ENCODE assay signal across 19 mouse cellular contexts in the genomic region with DNA sequence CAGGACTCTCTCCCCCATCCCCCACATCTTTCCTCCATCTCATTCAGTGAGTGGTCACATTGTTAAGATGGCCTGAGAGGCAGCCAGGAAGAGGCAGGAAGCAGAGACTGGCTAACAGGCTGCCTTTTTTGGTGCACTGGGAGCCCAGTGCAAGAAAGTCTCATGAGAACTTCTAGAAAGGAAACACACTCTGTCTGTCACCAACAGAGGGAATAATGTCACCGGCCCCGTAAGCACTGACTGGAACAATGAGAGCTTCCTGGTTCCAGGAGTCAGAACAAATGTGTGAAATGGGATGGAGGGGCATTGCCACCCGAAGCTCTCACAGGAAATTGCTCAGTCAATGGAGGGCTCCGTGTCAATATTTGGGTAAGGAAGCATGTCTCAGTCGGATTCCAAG.
A peak's percentile ranks its signal among the peaks of the same experiment; 100 is the strongest.
DNase-seq lines count a peak whose midpoint lies in the region; ATAC-seq and TF ChIP-seq lines count a peak whose summit lies in the region.
"Had no signal": no experiment of that assay in that cellular context is flagged by ENCODE, and none has a peak within 500 bp of the region (broad histone marks: within the 10 kb centered on the region; RNA-seq: fewer than 3 reads in every experiment).

No protein-coding gene starts in this region.

- H3K9me3 ChIP-seq in kidney, embryonic 15.5 days (replicated peaks): no peaks in the 10 kb centered on the region
- no peaks in the 10 kb centered on the region for H3K9me3 ChIP-seq in heart, postnatal 0 days (replicated peaks; ENCODE audit: control insufficient read depth, low read length)
- H3K9me3 ChIP-seq: hindbrain, embryonic 13.5 days; limb, embryonic 12.5 days; liver, embryonic 13.5 days had no signal

- H3K27me3 ChIP-seq in kidney, embryonic 15.5 days: peaks cover 10% of the 10 kb centered on the region; the same call in 1 of the 2 replicates
- H3K27me3 ChIP-seq in heart, postnatal 0 days (ENCODE audit: control insufficient read depth, insufficient read depth, low read length): no peaks in the 10 kb centered on the region
- H3K27me3 ChIP-seq: hindbrain, embryonic 13.5 days; limb, embryonic 12.5 days; liver, embryonic 13.5 days had no signal

- H3K9ac ChIP-seq in kidney, embryonic 15.5 days: no peak overlapping the region
- H3K9ac ChIP-seq in heart, postnatal 0 days (replicated peaks; ENCODE audit: low read depth, low read length): no peak overlapping the region
- H3K9ac ChIP-seq: hindbrain, embryonic 13.5 days; limb, embryonic 12.5 days; liver, embryonic 13.5 days had no signal

- TF ChIP-seq EP300 in heart, postnatal 0 days (IDR thresholded peaks at IDR 0.05; ENCODE audit: low read depth): no peak

- ATAC-seq in kidney, embryonic 15.5 days (replicated peaks; ENCODE audit: low FRiP score): 0 out of 2 replicates have a peak, but pooled peaks have one; percentile 40
- ATAC-seq in heart, postnatal 0 days (ENCODE audit: insufficient read depth, low read depth): 0 out of 2 replicates have a peak, but pooled peaks have one; percentile 44
- ATAC-seq: inflammation-experienced regulatory T-cells, adult 6 months had no signal

- 34% methylated on average over 5 of the region's 5 CpGs for WGBS in kidney, embryonic 15.5 days
- WGBS in heart, postnatal 0 days: 47% methylated on average over 5 of the region's 5 CpGs

- TF ChIP-seq CTCF in heart, postnatal 0 days (IDR thresholded peaks at IDR 0.05; ENCODE audit: low read depth): no peak

- H3K4me3 ChIP-seq in kidney, embryonic 15.5 days (replicated peaks): no peak overlapping the region
- H3K4me3 ChIP-seq in heart, postnatal 0 days (ENCODE audit: low read depth, low read length): no peak overlapping the region
- H3K4me3 ChIP-seq: gastrocnemius, adult 2 months; hindbrain, embryonic 13.5 days; limb, embryonic 12.5 days; liver, embryonic 13.5 days had no signal

- H3K27ac ChIP-seq in kidney, embryonic 15.5 days: no peak overlapping the region
- H3K27ac ChIP-seq in heart, postnatal 0 days (ENCODE audit: low read depth): no peak overlapping the region
- H3K27ac ChIP-seq: gastrocnemius, adult 2 months; hindbrain, embryonic 13.5 days; limb, embryonic 12.5 days; liver, embryonic 13.5 days had no signal

- H3K4me2 ChIP-seq in kidney, embryonic 15.5 days: no peak overlapping the region
- H3K4me2 ChIP-seq in heart, postnatal 0 days (ENCODE audit: low read depth, low read length): no peak overlapping the region
- H3K4me2 ChIP-seq: hindbrain, embryonic 13.5 days; limb, embryonic 12.5 days; liver, embryonic 13.5 days; midbrain, embryonic 11.5 days had no signal

- peaks cover 7% of the 10 kb centered on the region for H3K4me1 ChIP-seq in kidney, embryonic 15.5 days
- 0 out of 2 replicates have a peak, but pooled peaks cover 4% of the 10 kb centered on the region for H3K4me1 ChIP-seq in heart, postnatal 0 days (ENCODE audit: control insufficient read depth, insufficient read depth)
- H3K4me1 ChIP-seq: liver, embryonic 13.5 days had no signal

- no peaks in the 10 kb centered on the region for H3K36me3 ChIP-seq in kidney, embryonic 15.5 days
- no peaks in the 10 kb centered on the region for H3K36me3 ChIP-seq in heart, postnatal 0 days (replicated peaks; ENCODE audit: control insufficient read depth, insufficient read depth, low read length)
- H3K36me3 ChIP-seq: hindbrain, embryonic 13.5 days; limb, embryonic 12.5 days; liver, embryonic 13.5 days had no signal

- peak; percentile 89 for DNase-seq in heart, adult 11 months
- DNase-seq in heart, postnatal 4 days: no peak
- DNase-seq in kidney, adult 8-10 months: no peak
- DNase-seq in heart, postnatal 0 days (ENCODE audit: low spot score): peak; percentile 13
- peak; percentile 23 for DNase-seq in lung, postnatal 25 days (ENCODE audit: low spot score)
- no peak for DNase-seq in thymus, postnatal 14 days
- no peak for DNase-seq in B cell, adult 2 months
- DNase-seq: cerebellum, adult 2 months; cerebellum, postnatal 36 days; gastrocnemius, adult 2 months; kidney, adult 2 months; liver, embryonic 13.5 days; right cerebral cortex, postnatal 4 days; thymus, adult 2 months had no signal

Comparison
In these comparisons a context has a peak if more than half of its experiments do, and no peak if none do; other contexts are left out.
1. DNase-seq: peak in heart, adult 11 months (single experiment), heart, postnatal 0 days (single experiment) and lung, postnatal 25 days (single experiment); none in heart, postnatal 4 days (single experiment), kidney, adult 8-10 months (0 of 2), thymus, postnatal 14 days (single experiment) and B cell, adult 2 months (0 of 2).